Mouse (Mus musculus): ENCODE measurements at regions not wholly inside any gene's neighbourhood (a gene's known extent, or its start where the extent isn't known, plus 50 kb on each side); places are given as distances from the start of the nearest gene placed in this dataset.

DNA sequence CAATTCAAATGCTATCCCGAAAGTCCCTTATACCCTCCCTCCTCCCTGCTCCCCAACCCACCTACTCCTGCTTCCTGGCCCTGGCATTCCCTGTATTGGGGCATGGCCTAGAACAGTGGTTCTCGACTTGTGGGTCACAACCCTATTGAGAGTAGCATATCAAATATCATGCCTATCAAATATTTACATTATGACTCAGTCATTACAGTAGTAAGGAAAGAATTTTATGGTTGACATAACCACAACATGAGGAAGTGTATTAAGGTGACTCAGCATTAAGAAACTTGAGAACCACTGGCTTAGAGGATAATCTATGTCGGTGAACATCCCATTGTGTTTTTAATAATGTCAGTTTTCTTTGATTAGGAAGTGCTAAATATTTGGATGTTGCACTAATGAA is 173.3 kb upstream of the 2610001J05Rik start:
- H3K4me3 ChIP-seq (ENCODE audit: low read depth, low read length), result no peak overlapping the region
- H3K4me2 ChIP-seq (replicated peaks; ENCODE audit: low read depth), result no peak overlapping the region
- H3K9ac ChIP-seq (ENCODE audit: low read length), result no peak overlapping the region
- ATAC-seq (ENCODE audit: low FRiP score, low TSS enrichment) (peak; percentile 83), DNase-seq (ENCODE audit: low spot score) (no peak)
- H3K36me3 ChIP-seq (ENCODE audit: control insufficient read depth, insufficient read depth, low read length), result no peaks in the 10 kb centered on the region
- no peaks in the 10 kb centered on the region for H3K27me3 ChIP-seq (ENCODE audit: control insufficient read depth, insufficient read depth, low read length)
- no peak for TF ChIP-seq CTCF (IDR thresholded peaks at IDR 0.05; ENCODE audit: low read depth)
- no peak for TF ChIP-seq EP300 (optimal IDR thresholded peaks at IDR 0.05)
- 53% methylated on average over 3 of the region's 3 CpGs for WGBS
- H3K9me3 ChIP-seq (ENCODE audit: control insufficient read depth, low read length), result no peaks in the 10 kb centered on the region
- no peak overlapping the region for H3K27ac ChIP-seq (replicated peaks)
- H3K4me1 ChIP-seq (replicated peaks; ENCODE audit: control insufficient read depth, insufficient read depth), result no peaks in the 10 kb centered on the region

GRCm38 (mm10) chr6:14025898-14026297 is 154.6 kb upstream of the 2610001J05Rik start:
- no peak for TF ChIP-seq CTCF (IDR thresholded peaks at IDR 0.05; ENCODE audit: low read depth)
- no peak for TF ChIP-seq EP300 (optimal IDR thresholded peaks at IDR 0.05)
- DNase-seq (ENCODE audit: low spot score) (no peak), ATAC-seq (ENCODE audit: low FRiP score, low TSS enrichment) (no peak)
- no peak overlapping the region for H3K27ac ChIP-seq (replicated peaks)
- H3K4me2 ChIP-seq (replicated peaks; ENCODE audit: low read depth), result no peak overlapping the region
- H3K4me1 ChIP-seq (replicated peaks; ENCODE audit: control insufficient read depth, insufficient read depth), result no peaks in the 10 kb centered on the region
- 26% methylated on average over 2 of the region's 2 CpGs for WGBS
- no peaks in the 10 kb centered on the region for H3K36me3 ChIP-seq (ENCODE audit: control insufficient read depth, insufficient read depth, low read length)
- no peak overlapping the region for H3K4me3 ChIP-seq (ENCODE audit: low read depth, low read length)
- H3K27me3 ChIP-seq (ENCODE audit: control insufficient read depth, insufficient read depth, low read length), result no peaks in the 10 kb centered on the region
- H3K9me3 ChIP-seq (ENCODE audit: control insufficient read depth, low read length), result no peaks in the 10 kb centered on the region
- no peak overlapping the region for H3K9ac ChIP-seq (ENCODE audit: low read length)

- no peak overlapping the region for H3K27ac ChIP-seq (replicated peaks)
Observed at GRCm38 (mm10) chr6:14018928-14019327, 147.6 kb upstream of the 2610001J05Rik start.

DNA sequence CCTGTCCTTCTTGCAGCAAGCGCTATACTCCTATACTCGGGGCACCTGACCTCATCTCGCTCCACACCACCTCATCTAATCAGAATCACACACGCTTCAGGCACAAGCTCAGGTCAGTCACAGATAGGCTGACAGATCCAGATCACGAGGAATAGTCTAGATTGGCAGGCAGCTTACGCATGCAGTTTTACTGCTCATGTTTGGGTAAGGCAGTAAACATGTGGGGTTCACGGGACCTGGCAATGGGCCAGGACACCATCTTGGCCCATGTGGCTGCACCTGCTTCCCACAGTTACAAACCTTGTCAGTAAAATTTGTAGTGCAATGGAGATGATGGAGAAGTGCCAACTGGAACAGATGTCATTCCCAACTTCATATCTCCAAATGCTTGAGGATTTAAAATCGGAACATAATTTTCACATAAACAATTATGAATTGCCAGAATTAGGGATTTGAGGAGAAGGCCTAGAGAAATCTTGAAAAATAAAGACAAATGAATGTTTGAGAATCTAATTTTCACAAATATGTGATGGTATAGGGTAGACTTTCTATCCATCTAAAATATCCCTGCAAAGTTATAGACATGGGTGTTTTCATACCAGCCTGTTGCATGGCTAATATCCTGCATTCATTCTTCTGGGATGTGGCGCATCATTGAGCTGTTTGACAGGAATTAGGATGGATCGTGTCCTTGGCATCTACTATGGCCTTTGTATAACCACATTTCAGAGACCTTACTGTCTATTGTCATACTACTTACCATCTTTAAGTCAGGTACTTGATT is 111.5 kb upstream of the 2610001J05Rik start:
- Histone ChIP-seq H3K27me3 (ENCODE audit: control insufficient read depth, insufficient read depth, low read length) (no peaks in the 10 kb centered on the region), H3K36me3 (ENCODE audit: control insufficient read depth, insufficient read depth, low read length) (no peaks in the 10 kb centered on the region), H3K9ac (ENCODE audit: low read length) (no peak overlapping the region), H3K9me3 (ENCODE audit: control insufficient read depth, low read length) (no peaks in the 10 kb centered on the region), H3K27ac (replicated peaks) (no peak overlapping the region), H3K4me1 (replicated peaks; ENCODE audit: control insufficient read depth, insufficient read depth) (no peaks in the 10 kb centered on the region), H3K4me2 (replicated peaks; ENCODE audit: low read depth) (no peak overlapping the region), H3K4me3 (ENCODE audit: low read depth, low read length) (no peak overlapping the region)
- ATAC-seq (ENCODE audit: low FRiP score, low TSS enrichment), result no peak
- TF ChIP-seq EP300 (optimal IDR thresholded peaks at IDR 0.05), result no peak
- TF ChIP-seq CTCF (IDR thresholded peaks at IDR 0.05; ENCODE audit: low read depth), result no peak
- no peak for DNase-seq (ENCODE audit: low spot score)
- 81% methylated on average over 10 of the region's 10 CpGs for WGBS

More at GRCm38 (mm10) chr6:14018928-14019327, 147.6 kb upstream of the 2610001J05Rik start:
- no peaks in the 10 kb centered on the region for H3K36me3 ChIP-seq (ENCODE audit: control insufficient read depth, insufficient read depth, low read length)
- H3K4me2 ChIP-seq (replicated peaks; ENCODE audit: low read depth), result no peak overlapping the region
- no peaks in the 10 kb centered on the region for H3K27me3 ChIP-seq (ENCODE audit: control insufficient read depth, insufficient read depth, low read length)
- H3K4me3 ChIP-seq (ENCODE audit: low read depth, low read length), result no peak overlapping the region
- no peak overlapping the region for H3K9ac ChIP-seq (ENCODE audit: low read length)
- TF ChIP-seq CTCF (IDR thresholded peaks at IDR 0.05; ENCODE audit: low read depth), result no peak
- TF ChIP-seq EP300 (optimal IDR thresholded peaks at IDR 0.05), result no peak
- 81% methylated on average over 2 of the region's 2 CpGs for WGBS
- DNase-seq (ENCODE audit: low spot score) (no peak), ATAC-seq (ENCODE audit: low FRiP score, low TSS enrichment) (no peak)
- H3K4me1 ChIP-seq (replicated peaks; ENCODE audit: control insufficient read depth, insufficient read depth), result no peaks in the 10 kb centered on the region
- H3K9me3 ChIP-seq (ENCODE audit: control insufficient read depth, low read length), result no peaks in the 10 kb centered on the region

- Histone ChIP-seq H3K27ac (replicated peaks) (no peak overlapping the region), H3K4me1 (replicated peaks; ENCODE audit: control insufficient read depth, insufficient read depth) (no peaks in the 10 kb centered on the region), H3K36me3 (ENCODE audit: control insufficient read depth, insufficient read depth, low read length) (no peaks in the 10 kb centered on the region), H3K4me3 (ENCODE audit: low read depth, low read length) (no peak overlapping the region), H3K9ac (ENCODE audit: low read length) (no peak overlapping the region), H3K9me3 (ENCODE audit: control insufficient read depth, low read length) (no peaks in the 10 kb centered on the region), H3K4me2 (replicated peaks; ENCODE audit: low read depth) (no peak overlapping the region), H3K27me3 (ENCODE audit: control insufficient read depth, insufficient read depth, low read length) (no peaks in the 10 kb centered on the region)
- no peak for ATAC-seq (ENCODE audit: low FRiP score, low TSS enrichment)
- no peak for DNase-seq (ENCODE audit: low spot score)
- TF ChIP-seq EP300 (optimal IDR thresholded peaks at IDR 0.05), result no peak
- no peak for TF ChIP-seq CTCF (IDR thresholded peaks at IDR 0.05; ENCODE audit: low read depth)
- 69% methylated on average over 14 of the region's 14 CpGs for WGBS
Observed at GRCm38 (mm10) chr6:13974710-13975506, 103.6 kb upstream of the 2610001J05Rik start.

DNA sequence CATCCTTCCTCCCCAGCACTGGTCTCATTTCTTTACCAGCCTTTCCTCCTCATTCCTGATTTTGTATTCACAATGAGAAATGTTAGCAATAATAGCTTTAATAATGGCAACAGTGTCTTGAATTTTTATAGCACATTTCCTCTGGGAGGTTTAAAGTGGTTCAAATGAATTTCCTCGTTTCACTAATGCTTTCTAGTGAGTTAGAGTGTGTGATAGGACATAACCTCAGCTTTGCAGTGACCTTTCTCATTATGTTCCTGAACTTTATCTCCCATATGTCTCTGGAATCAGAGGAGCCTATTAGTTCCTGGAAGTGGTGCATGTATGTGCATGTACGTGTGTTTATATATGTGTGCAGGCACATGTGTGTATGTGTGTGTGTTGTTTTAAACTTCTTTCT is 93.2 kb upstream of the 2610001J05Rik start:
- WGBS, result 71% methylated on average over 2 of the region's 2 CpGs
- DNase-seq (ENCODE audit: low spot score), result no peak
- no peak overlapping the region for H3K4me2 ChIP-seq (replicated peaks; ENCODE audit: low read depth)
- TF ChIP-seq CTCF (IDR thresholded peaks at IDR 0.05; ENCODE audit: low read depth) (no peak), EP300 (optimal IDR thresholded peaks at IDR 0.05) (no peak)
- ATAC-seq (ENCODE audit: low FRiP score, low TSS enrichment), result no peak
- no peak overlapping the region for H3K4me3 ChIP-seq (ENCODE audit: low read depth, low read length)
- no peaks in the 10 kb centered on the region for H3K9me3 ChIP-seq (ENCODE audit: control insufficient read depth, low read length)
- no peak overlapping the region for H3K9ac ChIP-seq (ENCODE audit: low read length)
- no peak overlapping the region for H3K27ac ChIP-seq (replicated peaks)
- no peaks in the 10 kb centered on the region for H3K4me1 ChIP-seq (replicated peaks; ENCODE audit: control insufficient read depth, insufficient read depth)
- no peaks in the 10 kb centered on the region for H3K36me3 ChIP-seq (ENCODE audit: control insufficient read depth, insufficient read depth, low read length)
- H3K27me3 ChIP-seq (ENCODE audit: control insufficient read depth, insufficient read depth, low read length), result no peaks in the 10 kb centered on the region

Data from stomach, postnatal 0 days (tissue).